Mouse (Mus musculus) neural tube, embryonic 11.5 days (tissue): Measurements from ENCODE around the gene Lfng. TPM values are rescaled to one million over a fixed set of nuclear protein-coding genes. Genes with fewer than 3 reads are reported as not detected.

Experiments
- ATAC-seq: fragments of 200-750 bp; cut with Nextera tagmentation; 2 replicates; pipeline ENCODE4 v1.8.0; 2017; ENCODE audit warnings: moderate number of reproducible peaks, mild to moderate bottlenecking, moderate TSS enrichment, moderate library complexity; ENCODE audit not compliant: insufficient read depth, low FRiP score, low TSS enrichment
- DNase-seq: peaks from one replicate; pipeline ENCODE4 v3.0.0-alpha.2; 2015; ENCODE audit warnings: low spot score
- H3K27ac ChIP-seq: fragments of 300-500 bp; sonication (generic); 2 replicates; pipeline ENCODE4 v1.5.1; 2014; ENCODE audit warnings: low read depth, mild to moderate bottlenecking, low read length
- H3K27me3 ChIP-seq: fragments of 300-500 bp; sonication (generic); 2 replicates; pipeline ENCODE4 v1.6.1; 2014; ENCODE audit warnings: mild to moderate bottlenecking, low read length, mixed read lengths; ENCODE audit not compliant: control insufficient read depth, insufficient read depth
- H3K36me3 ChIP-seq: fragments of 300-500 bp; sonication (generic); 2 replicates; pipeline ENCODE4 v1.6.1; 2014; ENCODE audit warnings: mild to moderate bottlenecking, low read length, moderate library complexity, mixed read lengths; ENCODE audit not compliant: control insufficient read depth, insufficient read depth
- H3K4me1 ChIP-seq: fragments of 300-500 bp; sonication (generic); 2 replicates; pipeline ENCODE4 v1.6.1; 2014; ENCODE audit warnings: low read length, mixed read lengths; ENCODE audit not compliant: control insufficient read depth, insufficient read depth
- H3K4me2 ChIP-seq: fragments of 300-500 bp; sonication (generic); 2 replicates; pipeline ENCODE4 v1.6.1; 2014; ENCODE audit warnings: low read depth, mild to moderate bottlenecking, moderate library complexity
- H3K4me3 ChIP-seq: fragments of 300-500 bp; sonication (generic); 2 replicates; pipeline ENCODE4 v1.5.1; 2014; ENCODE audit warnings: low read depth, low read length
- H3K9ac ChIP-seq: fragments of 300-500 bp; sonication (generic); 2 replicates; pipeline ENCODE4 v1.6.1; 2014; ENCODE audit warnings: mild to moderate bottlenecking, low read length
- H3K9me3 ChIP-seq: fragments of 300-500 bp; sonication (generic); 2 replicates; pipeline ENCODE4 v1.6.1; 2016; ENCODE audit warnings: low read length; ENCODE audit not compliant: control insufficient read depth
- WGBS: fragments of 180-500 bp; shearing (Covaris S2); extraction: QIAGEN DNeasy Blood & Tissue Kit; methylation state at CpG from one replicate; pipeline ENCODE4 v1.1.7; 2014; 5-methylcytosine and 5-hydroxymethylcytosine counted together
- polyA plus RNA-seq: library from polyadenylated mRNA; unstranded; fragments of >200 nt; fragmentation: Nextera tagmentation; extraction: Ambion mirVana; gene quantifications from 2 replicates; pipeline ENCODE4 v1.2.1, GENCODE M21; 2014

Lfng gene
- polyA plus RNA-seq, 1 experiment from 2014 or later: 35.4 TPM

DNA sequence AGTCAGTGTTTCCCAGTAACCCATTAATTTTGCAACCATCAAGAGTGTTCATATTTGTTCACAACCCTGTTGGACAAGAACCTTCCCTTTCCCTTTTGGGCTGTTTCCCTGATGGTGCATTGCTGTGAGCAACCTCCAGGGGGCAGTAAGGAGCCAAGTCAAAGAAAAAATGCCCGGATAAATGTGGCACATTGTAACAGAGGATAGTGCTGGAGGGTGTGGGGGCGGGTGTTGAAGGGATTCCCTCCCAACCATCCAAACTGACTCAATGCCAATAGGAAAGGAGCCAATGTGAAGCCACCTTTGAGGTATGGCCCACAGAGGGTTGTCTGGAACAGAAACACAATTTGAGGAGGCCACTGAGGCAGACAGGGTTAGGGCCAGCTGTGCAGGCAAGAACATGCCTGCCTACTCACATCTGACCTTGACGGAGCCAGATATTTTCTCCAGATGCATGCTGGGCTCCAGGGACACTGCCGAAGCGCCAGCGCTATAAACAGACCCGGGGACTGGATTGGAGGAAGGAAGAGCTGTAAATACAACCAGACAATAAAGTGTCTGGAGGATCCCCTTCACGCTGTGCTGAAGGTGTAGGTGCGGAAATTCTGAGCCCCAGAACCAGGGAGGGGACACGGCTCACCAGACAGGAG, 38.7 kb upstream of the Lfng start:
- H3K27me3 ChIP-seq: no peaks in the 10 kb centered on the region
- H3K9ac ChIP-seq: peak overlapping the region; percentile 18; the same call in 1 of the 2 replicates
- 0 out of 2 replicates have a peak, but pooled peaks have one; percentile 15 for ATAC-seq
- H3K4me1 ChIP-seq: peaks cover 7% of the 10 kb centered on the region
- no peak overlapping the region for H3K4me2 ChIP-seq
- H3K27ac ChIP-seq: no peak overlapping the region
- DNase-seq: peak; percentile 71
- H3K4me3 ChIP-seq: no peak overlapping the region
- no peaks in the 10 kb centered on the region for H3K9me3 ChIP-seq
- 22% methylated on average over 10 of the region's 10 CpGs for whole genome bisulfite sequencing
- H3K36me3 ChIP-seq: no peaks in the 10 kb centered on the region

GRCm38 (mm10) chr5:140569032-140569595, 38.0 kb upstream of the Lfng start:
- H3K4me1 ChIP-seq: peaks cover 7% of the 10 kb centered on the region
- DNase-seq: no peak
- no peaks in the 10 kb centered on the region for H3K27me3 ChIP-seq
- H3K9me3 ChIP-seq: no peaks in the 10 kb centered on the region
- H3K4me3 ChIP-seq: no peak overlapping the region
- no peak for ATAC-seq
- no peak overlapping the region for H3K9ac ChIP-seq
- WGBS: 82% methylated on average over 16 of the region's 16 CpGs
- no peak overlapping the region for H3K27ac ChIP-seq
- no peak overlapping the region for H3K4me2 ChIP-seq
- H3K36me3 ChIP-seq: no peaks in the 10 kb centered on the region

- no peak overlapping the region for H3K27ac ChIP-seq
- no peak overlapping the region for H3K4me2 ChIP-seq
- DNase-seq (no peak), ATAC-seq (no peak)
- H3K9ac ChIP-seq: no peak overlapping the region
- H3K36me3 ChIP-seq: no peaks in the 10 kb centered on the region
- 93% methylated on average over 13 of the region's 13 CpGs for WGBS
- no peak overlapping the region for H3K4me3 ChIP-seq
- peaks cover 7% of the 10 kb centered on the region for H3K4me1 ChIP-seq
- H3K9me3 ChIP-seq: no peaks in the 10 kb centered on the region
- no peaks in the 10 kb centered on the region for H3K27me3 ChIP-seq
These were observed 36.8 kb upstream of the Lfng start for GRCm38 (mm10) chr5:140570223-140570870.

GRCm38 (mm10) chr5:140571201-140571600, 35.9 kb upstream of the Lfng start:
- Histone ChIP-seq H3K4me3 (no peak overlapping the region), H3K4me1 (peaks cover 3% of the 10 kb centered on the region), H3K27ac (no peak overlapping the region), H3K27me3 (no peaks in the 10 kb centered on the region), H3K4me2 (no peak overlapping the region), H3K36me3 (no peaks in the 10 kb centered on the region), H3K9me3 (no peaks in the 10 kb centered on the region), H3K9ac (no peak overlapping the region)
- no peak for DNase-seq
- no peak for ATAC-seq
- WGBS: 60% methylated on average over 4 of the region's 4 CpGs

- H3K36me3 ChIP-seq: no peaks in the 10 kb centered on the region
- no peak overlapping the region for H3K4me2 ChIP-seq
- peaks cover 3% of the 10 kb centered on the region for H3K4me1 ChIP-seq
- no peaks in the 10 kb centered on the region for H3K9me3 ChIP-seq
- 72% methylated on average over 9 of the region's 10 CpGs for WGBS
- H3K27ac ChIP-seq: no peak overlapping the region; the same call in 1 of the 2 replicates
- no peaks in the 10 kb centered on the region for H3K27me3 ChIP-seq
- H3K4me3 ChIP-seq: no peak overlapping the region
- DNase-seq: no peak
- H3K9ac ChIP-seq: no peak overlapping the region
- ATAC-seq: no peak
These were observed 35.4 kb upstream of the Lfng start for GRCm38 (mm10) chr5:140571673-140572072.

DNA sequence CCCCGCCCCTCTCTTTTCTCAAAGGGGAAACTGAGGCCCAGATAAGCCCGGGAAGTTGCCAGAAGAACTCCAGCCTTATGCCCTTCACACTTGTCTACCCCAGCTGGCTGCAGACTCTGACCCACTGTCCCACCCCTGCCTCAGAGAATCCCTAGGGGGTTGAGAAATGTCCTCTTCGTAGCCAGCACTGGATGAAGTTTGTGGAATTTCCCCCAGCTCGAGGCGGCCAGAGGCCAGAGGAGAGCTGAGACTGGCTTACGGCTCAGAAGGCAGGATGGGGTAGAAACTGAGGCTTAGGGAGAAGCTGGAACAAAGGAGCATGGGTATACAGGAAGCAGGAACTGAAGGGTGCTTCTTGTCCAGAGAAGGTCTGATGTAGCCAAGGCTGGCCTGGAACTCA, 34.5 kb upstream of the Lfng start:
- Histone ChIP-seq H3K4me3 (no peak overlapping the region), H3K4me1 (peaks cover 3% of the 10 kb centered on the region), H3K27ac (no peak overlapping the region), H3K9ac (no peak overlapping the region), H3K9me3 (no peaks in the 10 kb centered on the region), H3K27me3 (no peaks in the 10 kb centered on the region), H3K36me3 (no peaks in the 10 kb centered on the region), H3K4me2 (no peak overlapping the region)
- 76% methylated on average over 6 of the region's 6 CpGs for WGBS
- DNase-seq: no peak
- no peak for ATAC-seq

- WGBS: 80% methylated on average over 5 of the region's 5 CpGs
- H3K27ac ChIP-seq: no peak overlapping the region
- DNase-seq: no peak
These were observed 31.7 kb upstream of the Lfng start for GRCm38 (mm10) chr5:140575381-140575866.

DNA sequence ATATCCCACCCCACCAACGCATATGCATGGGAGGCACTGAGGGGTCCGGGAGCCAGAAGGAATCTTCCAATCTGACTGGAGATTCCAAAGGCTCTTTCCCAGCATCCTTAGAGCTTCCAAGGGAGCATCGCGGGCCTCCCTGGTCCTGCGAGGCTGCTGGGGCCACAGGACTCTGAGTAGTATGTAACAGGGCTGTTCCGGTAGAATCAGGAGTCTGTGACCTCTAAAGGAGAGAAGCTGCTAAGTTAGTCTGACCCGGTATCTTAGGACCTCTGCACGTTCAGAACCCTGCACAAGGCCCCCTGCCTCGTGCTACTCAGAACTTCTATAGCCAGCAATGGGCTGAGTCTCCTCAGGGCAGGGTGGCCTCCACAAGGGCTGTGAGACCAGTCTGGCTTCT, 27.9 kb upstream of the Lfng start:
- peak overlapping the region; percentile 39; the same call in 1 of the 2 replicates for H3K27ac ChIP-seq
- peaks cover 48% of the 10 kb centered on the region for H3K4me1 ChIP-seq
- H3K27me3 ChIP-seq: no peaks in the 10 kb centered on the region
- H3K9ac ChIP-seq: no peak overlapping the region
- ATAC-seq: no peak; the same call in 1 of the 2 replicates
- 28% methylated on average over 9 of the region's 9 CpGs for WGBS
- no peaks in the 10 kb centered on the region for H3K9me3 ChIP-seq
- H3K4me2 ChIP-seq: no peak overlapping the region
- no peaks in the 10 kb centered on the region for H3K36me3 ChIP-seq
- no peak for DNase-seq
- no peak overlapping the region for H3K4me3 ChIP-seq

More at GRCm38 (mm10) chr5:140575381-140575866, 31.7 kb upstream of the Lfng start:
- no peak overlapping the region for H3K4me2 ChIP-seq
- H3K27me3 ChIP-seq: no peaks in the 10 kb centered on the region
- no peak overlapping the region for H3K9ac ChIP-seq
- H3K4me1 ChIP-seq: peaks cover 15% of the 10 kb centered on the region
- no peak overlapping the region for H3K4me3 ChIP-seq
- no peaks in the 10 kb centered on the region for H3K36me3 ChIP-seq
- H3K9me3 ChIP-seq: no peaks in the 10 kb centered on the region
- ATAC-seq: no peak
